Comparison of ENCODE assay signal across 20 mouse cellular contexts in genomic region chr15:99812097-99812496, GRCm38 (mm10). TPM values are rescaled to one million over a fixed set of nuclear protein-coding genes. Genes with fewer than 3 reads are reported as not detected.
A peak's percentile ranks its signal among the peaks of the same experiment; 100 is the strongest.
DNase-seq lines count a peak whose midpoint lies in the region; ATAC-seq and TF ChIP-seq lines count a peak whose summit lies in the region.
"Had no signal": no experiment of that assay in that cellular context is flagged by ENCODE, and none has a peak within 500 bp of the region (broad histone marks: within the 10 kb centered on the region; RNA-seq: fewer than 3 reads in every experiment).

No protein-coding gene starts in this region.

- no peak for TF ChIP-seq CTCF in heart, adult 2 months (IDR thresholded peaks at IDR 0.05)
- TF ChIP-seq CTCF in ES-Bruce4 (IDR thresholded peaks at IDR 0.05; ENCODE audit: low read depth, low read length), result no peak
- no peak for TF ChIP-seq CTCF in stomach, postnatal 0 days (IDR thresholded peaks at IDR 0.05; ENCODE audit: low read depth)

- H3K27ac ChIP-seq in heart, adult 2 months, result no peak overlapping the region
- H3K27ac ChIP-seq in ES-Bruce4 (ENCODE audit: insufficient read depth, low read length), result peak overlapping the region; percentile 88
- H3K27ac ChIP-seq in intestine, embryonic 15.5 days, result 0 out of 2 replicates have a peak overlapping the region, but pooled peaks have one; percentile 2
- H3K27ac ChIP-seq in stomach, postnatal 0 days (replicated peaks), result peak overlapping the region; percentile 73; the same call in 1 of the 2 replicates
- H3K27ac ChIP-seq: heart, embryonic 10.5 days; hindbrain, embryonic 14.5 days; liver, embryonic 13.5 days; midbrain, embryonic 13.5 days; neural tube, embryonic 15.5 days had no signal

- 50% methylated on average over 7 of the region's 7 CpGs for WGBS in heart, adult 2 months
- 43% methylated on average over 7 of the region's 7 CpGs for WGBS in intestine, embryonic 15.5 days
- WGBS in stomach, postnatal 0 days, result 35% methylated on average over 7 of the region's 7 CpGs

- no peak for TF ChIP-seq POLR2A in heart, adult 2 months (IDR thresholded peaks at IDR 0.05; ENCODE audit: insufficient read depth, low read depth, low read length)
- TF ChIP-seq POLR2A in ES-Bruce4 (IDR thresholded peaks at IDR 0.05; ENCODE audit: insufficient read depth, low read length), result no peak

- no peak overlapping the region for H3K4me3 ChIP-seq in heart, adult 2 months
- no peak overlapping the region for H3K4me3 ChIP-seq in ES-Bruce4 (ENCODE audit: low read depth, low read length)
- no peak overlapping the region for H3K4me3 ChIP-seq in intestine, embryonic 15.5 days (replicated peaks)
- no peak overlapping the region for H3K4me3 ChIP-seq in stomach, postnatal 0 days (ENCODE audit: low read depth, low read length)
- H3K4me3 ChIP-seq: heart, embryonic 10.5 days; liver, embryonic 13.5 days; midbrain, embryonic 13.5 days; neural tube, embryonic 15.5 days had no signal

- no peak overlapping the region for H3K4me2 ChIP-seq in intestine, embryonic 15.5 days (replicated peaks)
- H3K4me2 ChIP-seq in stomach, postnatal 0 days (replicated peaks; ENCODE audit: low read depth), result no peak overlapping the region
- H3K4me2 ChIP-seq: hindbrain, embryonic 14.5 days; liver, embryonic 13.5 days; midbrain, embryonic 13.5 days; neural tube, embryonic 15.5 days had no signal

- TF ChIP-seq EP300 in heart, adult 2 months (IDR thresholded peaks at IDR 0.05; ENCODE audit: insufficient read depth, low read depth, low read length), result no peak
- no peak for TF ChIP-seq EP300 in ES-Bruce4 (IDR thresholded peaks at IDR 0.05; ENCODE audit: insufficient read depth, low read depth, low read length)
- TF ChIP-seq EP300 in stomach, postnatal 0 days (optimal IDR thresholded peaks at IDR 0.05), result no peak

- H3K9ac ChIP-seq in heart, adult 2 months (ENCODE audit: low read depth, low read length), result 0 out of 2 replicates have a peak overlapping the region, but pooled peaks have one; percentile 9
- 0 out of 2 replicates have a peak overlapping the region, but pooled peaks have one; percentile 29 for H3K9ac ChIP-seq in ES-Bruce4 (ENCODE audit: low read depth, poor library complexity, severe bottlenecking)
- H3K9ac ChIP-seq in intestine, embryonic 15.5 days, result no peak overlapping the region
- H3K9ac ChIP-seq in stomach, postnatal 0 days (ENCODE audit: low read length), result no peak overlapping the region
- H3K9ac ChIP-seq: hindbrain, embryonic 14.5 days; liver, embryonic 13.5 days; midbrain, embryonic 13.5 days; neural tube, embryonic 15.5 days had no signal

- H3K27me3 ChIP-seq in heart, adult 2 months (ENCODE audit: control insufficient read depth, insufficient read depth, low read length), result no peaks in the 10 kb centered on the region
- no peaks in the 10 kb centered on the region for H3K27me3 ChIP-seq in ES-Bruce4 (ENCODE audit: control insufficient read depth, insufficient read depth, low read length, poor library complexity, severe bottlenecking)
- H3K27me3 ChIP-seq in intestine, embryonic 15.5 days (replicated peaks), result no peaks in the 10 kb centered on the region
- no peaks in the 10 kb centered on the region for H3K27me3 ChIP-seq in stomach, postnatal 0 days (ENCODE audit: control insufficient read depth, insufficient read depth, low read length)
- H3K27me3 ChIP-seq: liver, embryonic 13.5 days; midbrain, embryonic 13.5 days; neural tube, embryonic 15.5 days had no signal

- ATAC-seq in intestine, embryonic 15.5 days, result no peak
- ATAC-seq in stomach, postnatal 0 days (ENCODE audit: low FRiP score, low TSS enrichment), result no peak
- ATAC-seq: midbrain, embryonic 13.5 days had no signal

- H3K79me2 ChIP-seq in heart, adult 2 months (replicated peaks; ENCODE audit: control insufficient read depth, insufficient read depth, low read length), result peaks cover 14% of the 10 kb centered on the region

- peaks cover 9% of the 10 kb centered on the region for H3K4me1 ChIP-seq in heart, adult 2 months (ENCODE audit: control insufficient read depth, insufficient read depth, low read length)
- H3K4me1 ChIP-seq in ES-Bruce4 (ENCODE audit: control insufficient read depth, insufficient read depth, low read length), result peaks cover 4% of the 10 kb centered on the region
- H3K4me1 ChIP-seq in intestine, embryonic 15.5 days (replicated peaks), result peaks cover 14% of the 10 kb centered on the region
- H3K4me1 ChIP-seq in stomach, postnatal 0 days (replicated peaks; ENCODE audit: control insufficient read depth, insufficient read depth), result peaks cover 6% of the 10 kb centered on the region; the same call in 1 of the 2 replicates
- H3K4me1 ChIP-seq: liver, embryonic 13.5 days had no signal

- H3K36me3 ChIP-seq in heart, adult 2 months (ENCODE audit: control insufficient read depth, insufficient read depth, low read length), result peaks cover 7% of the 10 kb centered on the region
- peaks cover 8% of the 10 kb centered on the region; the same call in 1 of the 2 replicates for H3K36me3 ChIP-seq in ES-Bruce4 (ENCODE audit: control insufficient read depth, insufficient read depth, low read length, poor library complexity, severe bottlenecking)
- H3K36me3 ChIP-seq in intestine, embryonic 15.5 days, result peaks cover 6% of the 10 kb centered on the region; the same call in 1 of the 2 replicates
- H3K36me3 ChIP-seq in stomach, postnatal 0 days (ENCODE audit: control insufficient read depth, insufficient read depth, low read length), result no peaks in the 10 kb centered on the region
- H3K36me3 ChIP-seq: midbrain, embryonic 13.5 days had no signal

- DNase-seq in heart, adult 2 months, result no peak
- no peak for DNase-seq in heart, adult 18-20 months
- DNase-seq in stomach, postnatal 0 days (ENCODE audit: low spot score), result no peak
- no peak for DNase-seq in cerebellum, adult 11-12 months
- no peak for DNase-seq in embryo, embryonic 11 days
- DNase-seq: adrenal gland, adult 8-10 months; cerebellum, adult 8-10 months; gastrocnemius, postnatal 14 days; heart, postnatal 14 days; kidney, adult 9 months; kidney, postnatal 36 days; liver, embryonic 13.5 days; right cerebral cortex, postnatal 4 days; thymus, adult 2 months had no signal

- no peaks in the 10 kb centered on the region for H3K9me3 ChIP-seq in ES-Bruce4 (replicated peaks; ENCODE audit: control insufficient read depth, insufficient read depth, low read length, poor library complexity, severe bottlenecking)
- no peaks in the 10 kb centered on the region for H3K9me3 ChIP-seq in intestine, embryonic 15.5 days
- no peaks in the 10 kb centered on the region for H3K9me3 ChIP-seq in stomach, postnatal 0 days (ENCODE audit: control insufficient read depth, low read length)
- H3K9me3 ChIP-seq: heart, embryonic 10.5 days; liver, embryonic 13.5 days; midbrain, embryonic 13.5 days; neural tube, embryonic 15.5 days had no signal

- intact Hi-C loops in heart, adult 2 months (cut with DNase I), result no loop called here

RNA-seq across cellular contexts. Expression of gene Cers5, which starts 39.4 kb away (rescaled TPM):
- 10 to 100 TPM; 17.4 to 17.9 TPM for total RNA-seq in heart, adult 2 months (2021)
- 21.6 and 27.9 TPM in 2 replicates for polyA plus RNA-seq in heart, adult 2 months (2012; rRNA removed)
- 10 to 100 TPM; 16.6 to 19.9 TPM for total RNA-seq in heart, adult 18-20 months (2021)
- 49.5 and 52.1 TPM in 2 replicates for polyA plus RNA-seq in ES-Bruce4 (2011; ENCODE audit: insufficient read depth, insufficient read length, low read depth, missing spikeins)
- polyA plus RNA-seq in intestine, embryonic 15.5 days (2015; fragmentation: Nextera tagmentation; extraction: Ambion mirVana), result 48.1 and 49.5 TPM in 2 replicates
- polyA plus RNA-seq in stomach, postnatal 0 days (2015; fragmentation: Nextera tagmentation; extraction: Ambion mirVana), result 32.2 and 33.6 TPM in 2 replicates

Comparison
In these comparisons a context has a peak if more than half of its experiments do, and no peak if none do; other contexts are left out.
1. H3K9ac ChIP-seq: peak in heart, adult 2 months (single experiment) and ES-Bruce4 (single experiment); none in intestine, embryonic 15.5 days (single experiment) and stomach, postnatal 0 days (single experiment).